9 mouse cellular contexts compared by ENCODE assay signal in genomic region chr6:112879154-112879553, GRCm38 (mm10).
DNase-seq lines count a peak whose midpoint lies in the region; ATAC-seq lines count a peak whose summit lies in the region.
"Had no signal": no experiment of that assay in that cellular context is flagged by ENCODE, and none has a peak within 500 bp of the region (broad histone marks: within the 10 kb centered on the region; RNA-seq: fewer than 3 reads in every experiment).

No protein-coding gene starts in this region.

- H3K4me1 ChIP-seq in forebrain, embryonic 13.5 days: peaks cover 59% of the 10 kb centered on the region
- H3K4me1 ChIP-seq in midbrain, embryonic 14.5 days (ENCODE audit: control insufficient read depth, insufficient read depth, low read length): peaks cover 48% of the 10 kb centered on the region
- no peaks in the 10 kb centered on the region for H3K4me1 ChIP-seq in heart, embryonic 12.5 days (replicated peaks)
- H3K4me1 ChIP-seq: liver, embryonic 15.5 days had no signal

- no peak overlapping the region for H3K4me2 ChIP-seq in forebrain, embryonic 13.5 days
- no peak overlapping the region for H3K4me2 ChIP-seq in midbrain, embryonic 14.5 days (ENCODE audit: low read length)
- no peak overlapping the region for H3K4me2 ChIP-seq in heart, embryonic 12.5 days
- H3K4me2 ChIP-seq: liver, embryonic 15.5 days had no signal

- DNase-seq in kidney, postnatal 4 days: peak; percentile 24 to 40
- DNase-seq in kidney, postnatal 14 days: no peak
- peak; percentile 72 for DNase-seq in cerebellum, adult 9-10 months
- DNase-seq in midbrain, embryonic 14.5 days: peak; percentile 56
- DNase-seq in layer of hippocampus, postnatal 14 days (ENCODE audit: low spot score in 2 of 2): no peak

- WGBS in forebrain, embryonic 13.5 days: 68% methylated on average over 5 of the region's 5 CpGs
- 60% methylated on average over 5 of the region's 5 CpGs for WGBS in midbrain, embryonic 14.5 days
- WGBS in heart, embryonic 12.5 days: 66% methylated on average over 5 of the region's 5 CpGs

- H3K9ac ChIP-seq in forebrain, embryonic 13.5 days: no peak overlapping the region
- no peak overlapping the region for H3K9ac ChIP-seq in midbrain, embryonic 14.5 days (replicated peaks; ENCODE audit: low read length)
- H3K9ac ChIP-seq in heart, embryonic 12.5 days: no peak overlapping the region
- H3K9ac ChIP-seq: liver, embryonic 15.5 days had no signal

- no peaks in the 10 kb centered on the region for H3K36me3 ChIP-seq in forebrain, embryonic 13.5 days (ENCODE audit: poor library complexity, severe bottlenecking)
- H3K36me3 ChIP-seq in midbrain, embryonic 14.5 days (ENCODE audit: control insufficient read depth, insufficient read depth, low read length): no peaks in the 10 kb centered on the region
- no peaks in the 10 kb centered on the region for H3K36me3 ChIP-seq in heart, embryonic 12.5 days
- H3K36me3 ChIP-seq: liver, embryonic 15.5 days had no signal

- no peaks in the 10 kb centered on the region for H3K9me3 ChIP-seq in forebrain, embryonic 13.5 days (replicated peaks)
- H3K9me3 ChIP-seq in midbrain, embryonic 14.5 days (ENCODE audit: control insufficient read depth, low read length): no peaks in the 10 kb centered on the region
- H3K9me3 ChIP-seq in heart, embryonic 12.5 days (replicated peaks): no peaks in the 10 kb centered on the region
- H3K9me3 ChIP-seq: liver, embryonic 15.5 days had no signal

- no peak overlapping the region for H3K4me3 ChIP-seq in forebrain, embryonic 13.5 days
- H3K4me3 ChIP-seq in midbrain, embryonic 14.5 days (replicated peaks; ENCODE audit: low read depth, low read length): no peak overlapping the region
- H3K4me3 ChIP-seq in heart, embryonic 12.5 days: no peak overlapping the region
- H3K4me3 ChIP-seq: liver, embryonic 15.5 days had no signal

- H3K27me3 ChIP-seq in forebrain, embryonic 13.5 days: no peaks in the 10 kb centered on the region
- no peaks in the 10 kb centered on the region for H3K27me3 ChIP-seq in midbrain, embryonic 14.5 days (ENCODE audit: control insufficient read depth, insufficient read depth, low read length)
- peaks cover 30% of the 10 kb centered on the region for H3K27me3 ChIP-seq in heart, embryonic 12.5 days (replicated peaks)
- H3K27me3 ChIP-seq: liver, embryonic 15.5 days had no signal

- ATAC-seq in forebrain, embryonic 13.5 days: peak; percentile 14; the same call in 1 of the 2 replicates
- no peak for ATAC-seq in midbrain, embryonic 14.5 days (ENCODE audit: low FRiP score, low TSS enrichment)
- no peak for ATAC-seq in heart, embryonic 12.5 days (ENCODE audit: insufficient number of reproducible peaks, low FRiP score)
- no peak for ATAC-seq in megakaryocyte-erythroid progenitor cell, adult 5-6 weeks (replicated peaks; ENCODE audit: low FRiP score, low TSS enrichment, poor library complexity, severe bottlenecking)

- peak overlapping the region; percentile 91 for H3K27ac ChIP-seq in forebrain, embryonic 13.5 days
- peak overlapping the region; percentile 84 for H3K27ac ChIP-seq in midbrain, embryonic 14.5 days (replicated peaks; ENCODE audit: low read depth, low read length)
- H3K27ac ChIP-seq in heart, embryonic 12.5 days (ENCODE audit: poor library complexity, severe bottlenecking): no peak overlapping the region
- H3K27ac ChIP-seq: liver, embryonic 15.5 days had no signal

Comparison
In these comparisons a context has a peak if more than half of its experiments do, and no peak if none do; other contexts are left out.
1. DNase-seq: peak in kidney, postnatal 4 days (2 of 2), cerebellum, adult 9-10 months (single experiment) and midbrain, embryonic 14.5 days (single experiment); none in kidney, postnatal 14 days (single experiment) and layer of hippocampus, postnatal 14 days (0 of 2).